Mouse (Mus musculus) activated CD4-positive, CD25-positive, alpha-beta regulatory T cell (primary cell): ENCODE results near the gene A630089N07Rik. TPM values are rescaled to one million over a fixed set of nuclear protein-coding genes. Genes with fewer than 3 reads are reported as not detected.

Experiments used
- polyA plus RNA-seq, 2 experiments: library from polyadenylated mRNA; unstranded; fragments of 100-300 nt; shearing (Covaris generic); gene quantifications; one replicate each; pipeline ENCODE4 v1.2.1; 2017

A630089N07Rik gene
- 10 to 100 TPM; 13.6 to 18.3 TPM for polyA plus RNA-seq

GRCm38 (mm10) chr16:98081889-98082818 lies at the start of gene A630089N07Rik:
Gene A630089N07Rik (minus strand): TSS chr16:98082450.

GRCm38 (mm10) chr16:97996616-97997382 lies 85.5 kb downstream of the A630089N07Rik start, which contains the start of gene B230307C23Rik:
Gene B230307C23Rik (plus strand): TSS chr16:97997315.

GRCm38 (mm10) chr16:97962151-97962948 lies 119.9 kb downstream of the A630089N07Rik start, which contains the start of the genes C2cd2 and Zbtb21:
Gene C2cd2 (minus strand): TSS chr16:97962598.
Gene Zbtb21 (minus strand): TSS chr16:97962622.

Other genes with a start within 250 kb of the A630089N07Rik start
- gene Prdm15, start 230.6 kb downstream of the A630089N07Rik start, polyA plus RNA-seq = 10 to 100 TPM; 13.6 to 13.8 TPM
- 10 to 100 TPM; 11.5 to 13.9 TPM for gene C2cd2, start 119.9 kb downstream of the A630089N07Rik start, polyA plus RNA-seq
- 10 to 100 TPM; 10.5 to 13.9 TPM for gene Zbtb21, start 119.8 kb downstream of the A630089N07Rik start, polyA plus RNA-seq
- 10 to 100 TPM; 34.8 to 51.9 TPM for gene B230307C23Rik, start 85.1 kb downstream of the A630089N07Rik start, polyA plus RNA-seq